Mouse (Mus musculus): ENCODE results near the gene Fam13a.

- TF ChIP-seq CTCF (IDR thresholded peaks at IDR 0.05; ENCODE audit: borderline replicate concordance, insufficient read depth, low read length) (no peak), POLR2A (IDR thresholded peaks at IDR 0.05; ENCODE audit: low read depth, low read length) (peak; percentile 48)
Measured at GRCm38 (mm10) chr6:59024164-59024724, at the start of gene Fam13a.
